ENCODE assay signal across 8 mouse cellular contexts in genomic region chr2:170155089-170155740, GRCm38 (mm10). TPM values are rescaled to one million over a fixed set of nuclear protein-coding genes. Genes with fewer than 3 reads are reported as not detected.
DNase-seq lines count a peak whose midpoint lies in the region; ATAC-seq and TF ChIP-seq lines count a peak whose summit lies in the region.

No protein-coding gene starts in this region.

- WGBS in forebrain, embryonic 13.5 days, result 12% methylated on average over 18 of the region's 18 CpGs

- H3K4me3 ChIP-seq in ES-Bruce4 (ENCODE audit: low read depth, low read length), result peak overlapping the region; percentile 35
- H3K4me3 ChIP-seq in forebrain, embryonic 13.5 days, result peak overlapping the region; percentile 31

- TF ChIP-seq POLR2A in ES-Bruce4 (IDR thresholded peaks at IDR 0.05; ENCODE audit: insufficient read depth, low read length), result no peak

- no peaks in the 10 kb centered on the region for H3K27me3 ChIP-seq in ES-Bruce4 (ENCODE audit: control insufficient read depth, insufficient read depth, low read length, poor library complexity, severe bottlenecking)
- H3K27me3 ChIP-seq in forebrain, embryonic 13.5 days, result peaks cover 16% of the 10 kb centered on the region; the same call in 1 of the 2 replicates

- H3K4me2 ChIP-seq in forebrain, embryonic 13.5 days, result peak overlapping the region; percentile 58

- TF ChIP-seq CTCF in ES-Bruce4 (IDR thresholded peaks at IDR 0.05; ENCODE audit: low read depth, low read length), result no peak

- peak; percentile 30; the same call in 1 of the 2 replicates for ATAC-seq in forebrain, embryonic 13.5 days
- peak; percentile 53 for ATAC-seq in megakaryocyte, adult 5-6 weeks (ENCODE audit: poor library complexity, severe bottlenecking)

- peak; percentile 85 for DNase-seq in adrenal gland, adult 2 months
- DNase-seq in heart, postnatal 4 days, result peak; percentile 83
- peak; percentile 14 to 21 for DNase-seq in layer of hippocampus, postnatal 36 days
- peak; percentile 20 for DNase-seq in right cerebral cortex, postnatal 14 days
- no peak for DNase-seq in frontal cortex, postnatal 25 days (ENCODE audit: low spot score in 2 of 2)

- TF ChIP-seq EP300 in ES-Bruce4 (IDR thresholded peaks at IDR 0.05; ENCODE audit: insufficient read depth, low read depth, low read length), result no peak

- peak overlapping the region; percentile 59 for H3K9ac ChIP-seq in ES-Bruce4 (ENCODE audit: low read depth, poor library complexity, severe bottlenecking)
- peak overlapping the region; percentile 22; the same call in 1 of the 2 replicates for H3K9ac ChIP-seq in forebrain, embryonic 13.5 days

- no peaks in the 10 kb centered on the region for H3K4me1 ChIP-seq in ES-Bruce4 (ENCODE audit: control insufficient read depth, insufficient read depth, low read length)
- peaks cover 28% of the 10 kb centered on the region for H3K4me1 ChIP-seq in forebrain, embryonic 13.5 days

- no peaks in the 10 kb centered on the region for H3K9me3 ChIP-seq in ES-Bruce4 (replicated peaks; ENCODE audit: control insufficient read depth, insufficient read depth, low read length, poor library complexity, severe bottlenecking)
- no peaks in the 10 kb centered on the region for H3K9me3 ChIP-seq in forebrain, embryonic 13.5 days (replicated peaks)

- peak overlapping the region; percentile 52; the same call in 1 of the 2 replicates for H3K27ac ChIP-seq in ES-Bruce4 (ENCODE audit: insufficient read depth, low read length)
- H3K27ac ChIP-seq in forebrain, embryonic 13.5 days, result no peak overlapping the region

- no peaks in the 10 kb centered on the region for H3K36me3 ChIP-seq in ES-Bruce4 (ENCODE audit: control insufficient read depth, insufficient read depth, low read length, poor library complexity, severe bottlenecking)
- no peaks in the 10 kb centered on the region for H3K36me3 ChIP-seq in forebrain, embryonic 13.5 days (ENCODE audit: poor library complexity, severe bottlenecking)

RNA-seq across cellular contexts. Expression of gene Zfp217, which starts 7.3 kb away (rescaled TPM):
- polyA plus RNA-seq in ES-Bruce4 (2011; ENCODE audit: insufficient read depth, insufficient read length, low read depth, missing spikeins), result 39.6 and 39.9 TPM in 2 replicates
- total RNA-seq in adrenal gland, adult 2 months (2021), result 10 to 100 TPM; 16.4 to 23.1 TPM
- 10.1 and 10.8 TPM in 2 replicates for polyA plus RNA-seq in adrenal gland, adult 2 months (2012; rRNA removed)
- 2.5 and 2.6 TPM in 2 replicates for polyA plus RNA-seq in forebrain, embryonic 13.5 days (2015; fragmentation: Nextera tagmentation; extraction: Ambion mirVana)
- total RNA-seq in heart, postnatal 4 days (2021), result 10 to 100 TPM; 18.8 to 19.3 TPM
- 1 to 10 TPM; 2.3 to 2.5 TPM for total RNA-seq in layer of hippocampus, postnatal 36 days (2021)
- total RNA-seq in megakaryocyte, adult 5-6 weeks (2015), result 40.4 and 52.3 TPM in 2 replicates
- total RNA-seq in megakaryocyte, adult 5-6 weeks (2017), result 50.9 and 62.5 TPM in 2 replicates

Comparison
In these comparisons a context has a peak if more than half of its experiments do, and no peak if none do; other contexts are left out.
1. DNase-seq: peak in adrenal gland, adult 2 months (single experiment), heart, postnatal 4 days (single experiment), layer of hippocampus, postnatal 36 days (2 of 2) and right cerebral cortex, postnatal 14 days (single experiment); none in frontal cortex, postnatal 25 days (0 of 2).
2. RNA of gene Zfp217, which starts 7.3 kb away (total RNA-seq): 40.4 to 62.5 TPM in megakaryocyte, adult 5-6 weeks, 16.4 to 23.1 TPM in adrenal gland, adult 2 months and 18.8 to 19.3 TPM in heart, postnatal 4 days; 2.3 to 2.5 TPM in layer of hippocampus, postnatal 36 days; every median in the first group is over 4 times any median in the second.